Mouse (Mus musculus) bone marrow macrophage, adult 2 months (primary cell): ENCODE data around the gene Negr1.

Source experiments
- CTCF ChIP-seq: IDR thresholded peaks from 2 replicates; pipeline ENCODE4 v1.5.1; 2012; ENCODE audit warnings: low read depth, mild to moderate bottlenecking, low read length, moderate library complexity
- POLR2A ChIP-seq: IDR thresholded peaks from 2 replicates; pipeline ENCODE4 v1.6.1; 2012; ENCODE audit warnings: mild to moderate bottlenecking, low read depth, low read length, borderline replicate concordance

DNA sequence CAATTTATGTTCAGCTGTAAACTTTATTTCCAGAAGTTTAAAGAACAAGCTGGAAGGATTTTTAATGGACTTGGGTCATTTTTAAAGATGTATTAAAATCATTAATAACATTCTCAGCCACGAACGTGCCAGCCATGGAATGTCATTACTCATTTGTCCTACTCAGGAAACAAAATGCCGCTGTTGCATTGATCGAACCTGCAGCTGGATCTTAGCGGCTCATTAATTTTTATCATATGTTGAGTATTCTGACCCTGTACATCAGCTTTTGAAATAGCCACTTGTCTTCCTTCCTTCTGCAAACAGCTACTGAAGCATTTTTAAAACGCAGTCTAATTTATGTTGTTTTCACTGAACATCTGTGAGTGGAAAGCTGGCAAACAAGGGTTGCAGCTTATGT lies 255.9 kb downstream of the Negr1 start:
- TF ChIP-seq CTCF (no peak), POLR2A (no peak)
